Mouse (Mus musculus): ENCODE measurements at regions not wholly inside any gene's neighbourhood (a gene's known extent, or its start where the extent isn't known, plus 50 kb on each side); places are given as distances from the start of the nearest gene placed in this dataset.

DNA sequence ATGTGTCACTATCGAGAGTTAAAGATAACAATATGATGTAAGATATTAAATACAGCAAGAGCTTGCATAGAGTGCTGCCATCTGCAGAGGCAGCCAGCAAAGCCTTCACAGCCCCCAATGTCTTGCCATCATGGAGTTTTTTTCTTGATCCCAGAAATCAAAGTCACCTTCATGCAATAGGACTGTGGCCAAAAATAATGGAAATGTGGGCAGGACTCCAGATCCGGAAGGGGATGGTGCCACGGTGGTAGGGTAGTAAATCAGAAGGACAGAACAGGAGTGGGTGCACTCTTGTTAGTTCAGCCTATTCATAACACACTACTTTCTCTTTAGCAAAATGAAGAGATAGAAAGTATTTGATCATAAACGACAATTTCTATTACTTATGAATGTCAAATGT is 145.3 kb downstream of the Cavin4 start:
- TF ChIP-seq CTCF (IDR thresholded peaks at IDR 0.05) = no peak
- no peak for TF ChIP-seq POLR2A (IDR thresholded peaks at IDR 0.05; ENCODE audit: insufficient read depth, low read depth, low read length)

Measured in heart, adult 2 months (tissue).